Mouse (Mus musculus) midbrain, postnatal 0 days (tissue): ENCODE data around the gene Mob3c. TPM values are rescaled to one million over a fixed set of nuclear protein-coding genes. Genes with fewer than 3 reads are reported as not detected.

ENCODE experiments used
- ATAC-seq: fragments of 200-750 bp; cut with Nextera tagmentation; 2 replicates; pipeline ENCODE4 v1.8.0; 2017; ENCODE audit warnings: moderate number of reproducible peaks, mild to moderate bottlenecking, moderate TSS enrichment, moderate library complexity; ENCODE audit not compliant: low FRiP score
- DNase-seq: peaks from one replicate; pipeline ENCODE4 v3.0.0-alpha.2; 2015; ENCODE audit warnings: low spot score
- H3K27ac ChIP-seq: fragments of 300-500 bp; sonication (generic); 2 replicates; pipeline ENCODE4 v1.5.1; 2014; ENCODE audit warnings: low read depth, mild to moderate bottlenecking, low read length, mixed read lengths
- H3K27me3 ChIP-seq: fragments of 300-500 bp; sonication (generic); 2 replicates; pipeline ENCODE4 v1.6.1; 2014; ENCODE audit warnings: low read length, control low read depth, mixed read lengths; ENCODE audit not compliant: insufficient read depth
- H3K36me3 ChIP-seq: fragments of 300-500 bp; sonication (generic); 2 replicates; pipeline ENCODE4 v1.6.1; 2014; ENCODE audit warnings: low read length, control low read depth, mixed read lengths; ENCODE audit not compliant: insufficient read depth
- H3K4me1 ChIP-seq: fragments of 300-500 bp; sonication (generic); 2 replicates; pipeline ENCODE4 v1.6.1; 2014; ENCODE audit warnings: mild to moderate bottlenecking, control low read depth, antibody characterized with exemption, low read length, mixed read lengths; ENCODE audit not compliant: insufficient read depth
- H3K4me2 ChIP-seq: fragments of 300-500 bp; sonication (generic); 2 replicates; pipeline ENCODE4 v1.6.1; 2014; ENCODE audit warnings: low read depth, mild to moderate bottlenecking, low read length, mixed read lengths; ENCODE audit not compliant: poor library complexity, severe bottlenecking
- H3K4me3 ChIP-seq: fragments of 300-500 bp; sonication (generic); 2 replicates; pipeline ENCODE4 v1.5.1; 2014; ENCODE audit warnings: low read depth, mild to moderate bottlenecking, low read length, moderate library complexity
- H3K9ac ChIP-seq: fragments of 300-500 bp; sonication (generic); replicated peaks from 2 replicates; pipeline ENCODE4 v1.6.1; 2014; ENCODE audit warnings: mild to moderate bottlenecking, low read length, moderate library complexity, mixed read lengths; ENCODE audit not compliant: poor library complexity, severe bottlenecking
- H3K9me3 ChIP-seq: fragments of 300-500 bp; sonication (generic); 2 replicates; pipeline ENCODE4 v1.6.1; 2016; ENCODE audit warnings: low read length, control low read depth
- CTCF ChIP-seq: IDR thresholded peaks from 2 replicates; pipeline ENCODE4 v1.5.1; 2016; ENCODE audit warnings: antibody characterized with exemption, mild to moderate bottlenecking
- WGBS: fragments of 180-500 bp; shearing (Covaris S2); extraction: QIAGEN DNeasy Blood & Tissue Kit; methylation state at CpG from one replicate; pipeline ENCODE4 v1.1.7; 2014; 5-methylcytosine and 5-hydroxymethylcytosine counted together
- polyA plus RNA-seq: library from polyadenylated mRNA; unstranded; fragments of >200 nt; fragmentation: Nextera tagmentation; extraction: Ambion mirVana; gene quantifications from 2 replicates; pipeline ENCODE4 v1.2.1, GENCODE M21; 2015
- total RNA-seq: library from RNA; depleted of rRNA; stranded (reverse); fragments of >200 nt; gene quantifications from 2 replicates; pipeline ENCODE4 v1.2.3, GENCODE M21; 2014

Mob3c gene
- total and polyA plus RNA-seq, 2 experiments from 2014 or later, result 3.1 to 12.1 TPM

GRCm38 (mm10) chr4:115827066-115827465 lies 826 bp upstream of the Mob3c start:
- no peak for DNase-seq
- Histone ChIP-seq H3K9me3 (no peaks in the 10 kb centered on the region), H3K36me3 (no peaks in the 10 kb centered on the region), H3K4me2 (peak overlapping the region; percentile 95; the same call in 1 of the 2 replicates), H3K4me3 (no peak overlapping the region), H3K9ac (no peak overlapping the region), H3K27me3 (no peaks in the 10 kb centered on the region), H3K27ac (no peak overlapping the region), H3K4me1 (peaks cover 4% of the 10 kb centered on the region; the same call in 1 of the 2 replicates)
- TF ChIP-seq CTCF, result no peak
- WGBS, result 85% methylated on average over 3 of the region's 3 CpGs
- ATAC-seq, result no peak

DNA sequence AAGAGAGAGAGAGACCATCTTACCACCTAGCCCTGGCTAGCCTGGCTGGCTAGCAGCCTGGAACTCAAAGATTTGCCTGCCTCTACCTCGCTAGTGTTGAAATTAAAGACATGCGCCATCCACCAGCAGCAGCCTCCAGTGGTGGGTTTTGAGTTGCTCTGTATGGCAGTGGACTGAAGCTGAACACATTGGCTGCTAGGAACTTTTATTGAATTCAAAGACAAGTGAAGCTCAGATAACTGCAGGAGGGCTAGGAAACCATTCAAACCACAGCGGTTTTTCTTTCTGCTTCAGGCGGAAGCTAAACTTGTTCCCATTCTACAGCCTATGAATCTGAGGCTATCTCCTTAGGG lies 381 bp upstream of the Mob3c start:
- DNase-seq, result no peak
- Histone ChIP-seq H3K4me2 (peak overlapping the region; percentile 95), H3K4me1 (peaks cover 4% of the 10 kb centered on the region; the same call in 1 of the 2 replicates), H3K27ac (peak overlapping the region; percentile 62; the same call in 1 of the 2 replicates), H3K9me3 (no peaks in the 10 kb centered on the region), H3K27me3 (no peaks in the 10 kb centered on the region), H3K36me3 (no peaks in the 10 kb centered on the region), H3K4me3 (peak overlapping the region; percentile 89), H3K9ac (peak overlapping the region; percentile 69; the same call in 1 of the 2 replicates)
- TF ChIP-seq CTCF, result peak; percentile 53
- ATAC-seq, result peak; percentile 39; the same call in 1 of the 2 replicates
- 2% methylated on average over 4 of the region's 4 CpGs for WGBS

GRCm38 (mm10) chr4:115828572-115828902 lies 645 bp downstream of the Mob3c start:
- Histone ChIP-seq H3K9me3 (no peaks in the 10 kb centered on the region), H3K4me2 (peak overlapping the region; percentile 95), H3K36me3 (no peaks in the 10 kb centered on the region), H3K27me3 (no peaks in the 10 kb centered on the region), H3K4me1 (peaks cover 4% of the 10 kb centered on the region; the same call in 1 of the 2 replicates), H3K27ac (no peak overlapping the region), H3K4me3 (peak overlapping the region; percentile 89), H3K9ac (peak overlapping the region; percentile 69; the same call in 1 of the 2 replicates)
- WGBS, result 4% methylated on average over 8 of the region's 8 CpGs
- no peak for DNase-seq
- no peak for ATAC-seq
- no peak for TF ChIP-seq CTCF

- Histone ChIP-seq H3K4me3 (no peak overlapping the region), H3K9ac (no peak overlapping the region), H3K36me3 (0 out of 2 replicates have a peak, but pooled peaks cover 4% of the 10 kb centered on the region), H3K4me2 (no peak overlapping the region), H3K27ac (no peak overlapping the region), H3K27me3 (no peaks in the 10 kb centered on the region), H3K4me1 (peaks cover 4% of the 10 kb centered on the region; the same call in 1 of the 2 replicates), H3K9me3 (no peaks in the 10 kb centered on the region)
- DNase-seq (no peak), ATAC-seq (no peak)
- no peak for TF ChIP-seq CTCF
- WGBS, result 79% methylated on average over 5 of the region's 5 CpGs
These were observed 2.6 kb downstream of the Mob3c start for GRCm38 (mm10) chr4:115830491-115830890.

DNA sequence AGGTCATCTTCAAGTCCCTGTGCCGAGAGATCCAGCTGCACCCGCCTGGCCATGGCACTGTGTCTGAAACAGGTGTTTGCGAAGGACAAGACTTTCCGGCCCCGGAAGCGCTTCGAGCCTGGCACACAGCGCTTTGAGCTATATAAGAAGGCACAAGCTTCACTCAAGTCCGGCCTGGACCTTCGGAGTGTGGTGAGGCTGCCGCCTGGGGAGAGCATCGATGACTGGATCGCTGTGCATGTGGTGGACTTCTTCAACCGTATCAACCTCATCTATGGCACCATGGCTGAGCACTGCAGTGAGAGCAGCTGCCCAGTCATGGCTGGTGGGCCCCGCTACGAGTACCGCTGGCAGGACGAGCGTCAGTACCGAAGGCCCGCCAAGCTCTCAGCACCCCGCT lies 3.3 kb downstream of the Mob3c start:
- no peak for DNase-seq
- no peak for ATAC-seq
- no peak overlapping the region for H3K27ac ChIP-seq

DNA sequence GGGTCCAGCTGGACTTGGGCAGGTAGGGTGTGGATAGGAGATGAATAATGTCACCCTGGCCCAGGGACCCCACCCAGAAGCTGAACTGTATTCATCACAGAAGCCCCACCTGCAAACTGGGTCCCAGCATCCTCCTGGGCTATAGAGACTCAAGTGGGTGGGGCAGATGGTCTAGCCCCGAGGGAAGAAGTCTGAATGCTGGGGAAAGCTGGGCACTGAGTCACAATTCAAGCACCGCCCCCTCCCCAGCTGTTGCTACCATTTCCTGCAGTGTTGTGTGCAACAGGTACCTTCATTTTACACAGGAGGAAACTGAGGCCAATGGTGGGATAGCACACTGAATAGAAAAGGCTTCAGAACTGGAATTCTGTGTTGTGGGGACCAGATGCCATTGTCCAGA lies 4.1 kb downstream of the Mob3c start:
- DNase-seq, result no peak
- 73% methylated on average over 2 of the region's 2 CpGs for WGBS

More for the DNA sequence above, 3.3 kb downstream of the Mob3c start:
- H3K9me3 ChIP-seq, result no peaks in the 10 kb centered on the region
- no peak overlapping the region for H3K9ac ChIP-seq
- H3K4me1 ChIP-seq, result peaks cover 4% of the 10 kb centered on the region; the same call in 1 of the 2 replicates
- 95% methylated on average over 22 of the region's 22 CpGs for WGBS
- H3K4me2 ChIP-seq, result no peak overlapping the region
- peaks cover 4% of the 10 kb centered on the region; the same call in 1 of the 2 replicates for H3K36me3 ChIP-seq
- H3K4me3 ChIP-seq, result no peak overlapping the region
- H3K27me3 ChIP-seq, result no peaks in the 10 kb centered on the region
- no peak for TF ChIP-seq CTCF

More for the DNA sequence above, 4.1 kb downstream of the Mob3c start:
- TF ChIP-seq CTCF, result no peak
- ATAC-seq, result no peak
- Histone ChIP-seq H3K9me3 (no peaks in the 10 kb centered on the region), H3K27ac (no peak overlapping the region), H3K4me3 (no peak overlapping the region), H3K4me2 (no peak overlapping the region), H3K4me1 (peaks cover 3% of the 10 kb centered on the region; the same call in 1 of the 2 replicates), H3K27me3 (no peaks in the 10 kb centered on the region), H3K9ac (no peak overlapping the region), H3K36me3 (peaks cover 4% of the 10 kb centered on the region; the same call in 1 of the 2 replicates)
